Comparison of ENCODE assay signal across 9 mouse cellular contexts in the genomic region with DNA sequence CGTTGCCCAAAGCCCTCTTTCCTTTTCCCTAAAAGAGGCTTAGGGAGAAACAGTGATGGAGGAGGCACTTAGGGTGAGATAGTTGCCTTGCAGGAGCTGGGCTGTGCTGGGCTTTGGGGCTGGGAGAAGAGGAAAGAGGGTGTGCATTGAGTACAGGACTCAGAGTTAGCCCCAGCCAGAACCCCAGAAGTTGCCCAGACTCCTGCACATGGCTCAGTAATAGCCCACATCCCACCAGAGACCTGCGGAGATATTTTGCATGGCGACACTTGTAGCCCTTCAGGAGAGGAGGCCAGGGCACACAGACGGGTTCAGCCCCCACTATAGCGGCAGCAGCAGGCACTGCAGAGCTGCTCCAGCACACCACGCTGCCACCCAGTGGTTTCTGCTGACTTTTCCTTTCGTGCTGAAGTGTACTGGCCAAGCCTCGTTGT.
DNase-seq lines count a peak whose midpoint lies in the region; ATAC-seq and TF ChIP-seq lines count a peak whose summit lies in the region.
"Had no signal": no experiment of that assay in that cellular context is flagged by ENCODE, and none has a peak within 500 bp of the region (broad histone marks: within the 10 kb centered on the region; RNA-seq: fewer than 3 reads in every experiment).

No protein-coding gene starts in this region.

- H3K36me3 ChIP-seq in heart, adult 2 months (ENCODE audit: control insufficient read depth, insufficient read depth, low read length) = no peaks in the 10 kb centered on the region
- H3K36me3 ChIP-seq in kidney, embryonic 14.5 days (ENCODE audit: control insufficient read depth, insufficient read depth, low read length) = no peaks in the 10 kb centered on the region
- H3K36me3 ChIP-seq: G1E had no signal

- H3K9ac ChIP-seq in heart, adult 2 months (ENCODE audit: low read depth, low read length) = no peak overlapping the region
- no peak overlapping the region; the same call in 1 of the 2 replicates for H3K9ac ChIP-seq in kidney, embryonic 14.5 days (ENCODE audit: low read depth, low read length)

- TF ChIP-seq EP300 in heart, adult 2 months (IDR thresholded peaks at IDR 0.05; ENCODE audit: insufficient read depth, low read depth, low read length) = no peak

- ATAC-seq in kidney, embryonic 14.5 days (ENCODE audit: low FRiP score, low TSS enrichment) = peak; percentile 65

- no peaks in the 10 kb centered on the region for H3K79me2 ChIP-seq in heart, adult 2 months (replicated peaks; ENCODE audit: control insufficient read depth, insufficient read depth, low read length)

- intact Hi-C loops in heart, adult 2 months (cut with DNase I) = no loop called here

- TF ChIP-seq POLR2A in heart, adult 2 months (IDR thresholded peaks at IDR 0.05; ENCODE audit: insufficient read depth, low read depth, low read length) = no peak
- no peak for TF ChIP-seq POLR2A in olfactory bulb, adult 2 months (IDR thresholded peaks at IDR 0.05; ENCODE audit: insufficient read depth, low read depth, low read length)

- 0 out of 2 replicates have a peak, but pooled peaks cover 2% of the 10 kb centered on the region for H3K27me3 ChIP-seq in heart, adult 2 months (ENCODE audit: control insufficient read depth, insufficient read depth, low read length)
- H3K27me3 ChIP-seq in kidney, embryonic 14.5 days (ENCODE audit: control insufficient read depth, insufficient read depth, low read length) = 0 out of 2 replicates have a peak, but pooled peaks cover 5% of the 10 kb centered on the region

- H3K4me3 ChIP-seq in heart, adult 2 months = peak overlapping the region; percentile 36; the same call in 1 of the 2 replicates
- H3K4me3 ChIP-seq in kidney, embryonic 14.5 days (ENCODE audit: low read length) = peak overlapping the region; percentile 45
- H3K4me3 ChIP-seq in olfactory bulb, adult 2 months (ENCODE audit: insufficient read depth, low read depth, low read length) = peak overlapping the region; percentile 57

- peak; percentile 58 for TF ChIP-seq CTCF in heart, adult 2 months (IDR thresholded peaks at IDR 0.05)
- no peak for TF ChIP-seq CTCF in olfactory bulb, adult 2 months (IDR thresholded peaks at IDR 0.05; ENCODE audit: insufficient read depth, low read depth, low read length)

- DNase-seq in heart, adult 11 months = peak; percentile 68
- DNase-seq in heart, adult 8-10 months (ENCODE audit: low spot score) = no peak
- DNase-seq in embryo, embryonic 10 days (ENCODE audit: low spot score) = peak; percentile 80
- DNase-seq in heart, adult 2 months = peak; percentile 7 to 29
- peak; percentile 44 for DNase-seq in liver
- peak; percentile 2 for DNase-seq in thymus, postnatal 0 days (ENCODE audit: low spot score)

- peak overlapping the region; percentile 63 for H3K4me2 ChIP-seq in kidney, embryonic 14.5 days (replicated peaks; ENCODE audit: low read depth, low read length)

- no peaks in the 10 kb centered on the region for H3K4me1 ChIP-seq in heart, adult 2 months (ENCODE audit: control insufficient read depth, insufficient read depth, low read length)
- no peaks in the 10 kb centered on the region for H3K4me1 ChIP-seq in kidney, embryonic 14.5 days (ENCODE audit: control insufficient read depth, insufficient read depth, low read length)
- H3K4me1 ChIP-seq in olfactory bulb, adult 2 months (ENCODE audit: control insufficient read depth, insufficient read depth, low read length) = no peaks in the 10 kb centered on the region; the same call in none of the 2 replicates

- H3K27ac ChIP-seq in heart, adult 2 months = no peak overlapping the region
- H3K27ac ChIP-seq in kidney, embryonic 14.5 days (ENCODE audit: low read depth, low read length) = no peak overlapping the region
- no peak overlapping the region for H3K27ac ChIP-seq in olfactory bulb, adult 2 months (ENCODE audit: insufficient read depth, low read depth, low read length)

- WGBS in heart, adult 2 months = 15% methylated on average over 8 of the region's 8 CpGs
- whole genome bisulfite sequencing in kidney, embryonic 14.5 days = 20% methylated on average over 8 of the region's 8 CpGs
- 20% methylated on average over 8 of the region's 8 CpGs for WGBS in olfactory bulb, adult 2 months

- H3K9me3 ChIP-seq in kidney, embryonic 14.5 days (ENCODE audit: control insufficient read depth, low read length) = no peaks in the 10 kb centered on the region
